Mouse (Mus musculus): Measurements from ENCODE around the gene Rnasel.

The Rnasel gene

DNA sequence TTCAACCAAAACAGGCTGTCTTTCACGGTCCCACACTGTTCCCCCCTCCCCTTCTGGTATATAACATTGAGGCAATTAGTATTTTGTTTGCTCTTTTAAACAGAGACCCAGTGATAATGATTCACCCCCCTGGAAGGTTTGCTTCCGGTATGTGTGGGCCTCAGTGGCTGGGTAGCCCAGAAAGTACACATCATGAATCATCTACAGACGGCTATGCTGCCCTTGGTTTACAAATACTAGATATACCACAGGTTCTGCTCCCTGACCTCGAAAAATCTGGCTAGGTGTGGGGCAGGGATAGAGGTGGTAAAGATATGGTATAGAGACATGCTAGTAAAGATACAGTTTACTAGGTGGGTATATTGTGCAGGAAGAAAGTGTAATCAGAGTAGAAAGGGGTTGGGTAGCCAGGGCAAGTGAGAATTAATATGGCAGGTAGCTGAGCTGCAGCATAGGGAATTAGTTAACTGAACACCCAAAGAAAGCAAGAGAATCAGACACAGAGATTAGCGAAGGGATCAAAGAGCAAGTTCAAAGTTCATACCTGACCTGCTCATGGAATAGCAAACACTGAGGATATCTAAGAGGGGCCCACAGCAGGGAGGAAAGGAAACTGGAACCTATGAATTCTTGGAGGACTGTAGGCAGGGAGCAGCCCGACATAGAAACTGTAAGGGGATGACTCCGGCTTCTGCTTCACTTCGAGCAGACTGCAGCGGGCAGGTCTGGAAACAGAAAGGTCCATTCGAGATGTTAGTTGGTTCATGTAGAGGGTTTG, 21.0 kb downstream of the Rnasel start:
- no peak for DNase-seq

- no peak for DNase-seq
Measured at GRCm38 (mm10) chr1:153770776-153771167, 21.5 kb downstream of the Rnasel start.

DNA sequence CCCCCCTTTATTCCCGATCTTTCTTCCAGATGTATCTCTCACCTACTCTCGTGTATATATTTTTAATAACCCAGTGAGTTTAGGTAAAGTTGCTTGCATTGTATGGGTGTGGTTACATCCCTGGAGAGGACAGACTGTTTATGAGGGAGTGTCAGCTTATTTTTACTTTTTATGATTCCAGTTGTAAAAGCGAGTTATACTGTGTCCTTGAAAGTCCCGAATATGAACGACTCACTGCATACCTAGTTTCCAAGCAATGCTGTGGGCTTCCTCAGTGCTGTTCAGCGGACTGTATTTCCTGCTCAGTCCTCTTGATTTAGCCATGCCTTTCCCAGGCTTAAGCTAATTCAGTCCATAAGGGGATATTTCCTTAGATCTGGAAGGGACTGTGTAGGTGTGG, 25.9 kb downstream of the Rnasel start:
- no peak for DNase-seq

DNA sequence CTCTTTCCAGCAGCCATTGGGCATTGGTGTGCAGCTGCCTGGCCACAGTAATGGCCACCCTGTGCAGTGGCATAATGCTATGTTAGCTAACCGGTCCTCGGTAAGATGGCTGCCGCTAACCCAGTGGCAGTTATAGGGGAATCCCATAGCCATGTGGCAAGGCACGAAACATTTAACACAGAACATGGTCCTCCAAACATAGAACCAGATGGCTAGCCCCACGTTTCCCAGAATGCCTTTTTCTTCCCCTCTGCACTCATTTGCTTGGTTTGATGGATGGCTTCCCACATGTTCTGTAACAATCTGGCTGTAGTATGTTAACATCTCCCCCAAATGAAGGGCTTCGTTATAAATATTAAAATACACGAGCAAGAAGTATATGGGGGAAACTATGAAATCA, 27.0 kb downstream of the Rnasel start:
- no peak for DNase-seq

DNA sequence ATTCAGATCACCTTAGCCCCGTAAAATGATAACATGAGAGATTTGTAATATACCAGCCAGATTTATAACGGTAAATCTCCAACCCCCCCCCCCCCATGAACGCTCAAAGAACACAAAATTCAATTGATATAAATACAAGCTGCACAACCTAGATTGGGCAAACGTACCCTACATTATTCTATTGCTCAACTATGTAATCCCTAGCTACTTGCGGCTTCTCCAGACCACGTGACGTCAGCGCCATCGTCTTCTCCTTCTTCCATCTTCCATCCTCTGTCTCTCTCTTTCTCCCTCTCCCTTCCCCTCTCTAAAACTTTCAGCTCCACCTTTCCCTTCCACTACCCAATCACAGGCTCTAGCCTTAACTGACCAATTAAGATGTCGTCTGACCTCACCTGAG, 29.0 kb downstream of the Rnasel start:
- DNase-seq, result no peak

GRCm38 (mm10) chr1:153783339-153783738, 34.1 kb downstream of the Rnasel start:
- DNase-seq, result no peak

GRCm38 (mm10) chr1:153785608-153786007, 36.4 kb downstream of the Rnasel start:
- no peak for DNase-seq

GRCm38 (mm10) chr1:153790708-153791107, 41.5 kb downstream of the Rnasel start:
- DNase-seq, result no peak

- no peak for DNase-seq
Measured at GRCm38 (mm10) chr1:153794241-153794640, 45.0 kb downstream of the Rnasel start.

GRCm38 (mm10) chr1:153802691-153803090, 53.5 kb downstream of the Rnasel start:
- DNase-seq, result peak; percentile 12

DNA sequence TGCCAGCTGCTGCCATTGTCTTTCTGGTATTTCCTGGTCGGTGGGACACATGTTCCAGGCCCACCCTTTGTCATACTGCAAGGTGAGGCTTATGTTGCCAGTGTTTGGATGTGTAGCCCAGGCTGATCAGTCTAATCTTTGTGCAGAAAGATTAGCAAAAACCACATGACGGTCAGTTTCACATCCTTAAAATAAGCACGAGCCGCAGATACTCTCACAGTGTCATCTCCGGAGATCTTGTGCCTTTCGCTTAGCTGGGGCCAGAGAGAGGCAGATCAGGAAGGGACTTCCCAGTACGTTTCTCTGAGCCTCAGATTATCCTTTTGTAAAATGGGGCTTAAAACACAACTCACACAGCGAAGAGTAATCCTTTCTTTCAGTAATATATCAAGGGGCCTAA, 54.3 kb downstream of the Rnasel start:
- DNase-seq, result no peak

DNA sequence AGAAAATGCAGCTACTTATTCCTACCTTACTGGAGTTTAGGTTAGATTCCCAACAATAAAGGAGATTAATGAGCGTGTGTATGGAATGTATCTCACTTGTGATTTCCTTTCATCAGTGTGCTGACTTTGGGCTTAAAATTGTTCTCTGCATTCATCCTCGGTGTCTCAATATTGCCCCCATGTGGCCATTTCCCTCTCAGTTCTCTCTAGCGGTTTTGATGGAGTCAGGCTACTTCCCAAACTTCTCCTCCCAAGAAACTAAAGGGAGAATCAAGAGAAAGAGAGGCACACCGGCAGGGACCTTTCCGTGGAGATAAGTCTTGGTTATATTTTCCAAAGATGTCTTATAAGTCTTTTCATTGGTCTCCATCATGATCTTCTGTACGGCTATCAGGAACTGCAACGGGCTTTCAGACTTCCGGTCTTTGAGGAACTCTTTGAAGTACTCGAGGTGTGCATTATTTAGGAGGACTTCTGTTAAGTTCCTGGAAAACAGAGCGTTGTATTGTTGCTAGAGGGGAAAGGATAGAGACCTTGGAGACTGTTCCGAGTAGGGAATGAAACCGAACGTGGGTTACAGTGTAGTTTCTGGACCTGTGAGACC, 58.3 kb downstream of the Rnasel start:
- peak; percentile 82 for DNase-seq

All from kidney, postnatal 10 days (tissue).